Mouse (Mus musculus) kidney, adult 2 months (tissue): ENCODE results near the gene Cxadr.

ENCODE experiments used
- CTCF ChIP-seq: fragments of 200-500 bp; conservative IDR thresholded peaks from 2 replicates; pipeline ENCODE4 v1.5.1; 2011; ENCODE audit warnings: low read depth, mild to moderate bottlenecking, control low read depth, low read length, moderate library complexity, mixed read lengths; ENCODE audit not compliant: insufficient read depth, insufficient read length
- POLR2A ChIP-seq: fragments of 200-500 bp; IDR thresholded peaks from one replicate; pipeline ENCODE4 v1.6.1; 2011; ENCODE audit warnings: low read depth, low read length, control low read depth

GRCm38 (mm10) chr16:78375222-78375621 lies 73.9 kb downstream of the Cxadr start:
- TF ChIP-seq CTCF (no peak), POLR2A (no peak)
